Mouse (Mus musculus) thymus, adult 2 months (tissue): ENCODE data around the gene Sh3bp4.

Experiments
- CTCF ChIP-seq: fragments of 200-500 bp; IDR thresholded peaks from 2 replicates; pipeline ENCODE4 v1.5.1; 2012; ENCODE audit warnings: mild to moderate bottlenecking, control low read depth, low read length, moderate library complexity, borderline replicate concordance; ENCODE audit not compliant: control insufficient read depth, poor library complexity, insufficient read depth; ENCODE audit errors: extremely low read depth
- POLR2A ChIP-seq: fragments of 200-500 bp; IDR thresholded peaks from 2 replicates; pipeline ENCODE4 v1.6.1; 2012; ENCODE audit warnings: mild to moderate bottlenecking, low read length, control low read depth, moderate library complexity; ENCODE audit not compliant: control insufficient read depth, poor library complexity, insufficient read depth; ENCODE audit errors: extremely low read depth

GRCm38 (mm10) chr1:89108340-89108896 lies 38.2 kb downstream of the Sh3bp4 start:
- TF ChIP-seq CTCF, result no peak
- TF ChIP-seq POLR2A, result no peak
